Mouse (Mus musculus) gastrocnemius, postnatal 36 days (tissue): ENCODE measurements around the gene Stxbp3. TPM values are rescaled to one million over a fixed set of nuclear protein-coding genes. Genes with fewer than 3 reads are reported as not detected.

Source experiments
- DNase-seq, 2 experiments: peaks; one replicate each; pipeline ENCODE4 v3.0.0; 2022
- intact Hi-C: fragments of 180-260 bp; cut with DNase I; formaldehyde crosslinking; loops from one replicate; pipeline ENCODE4 v1.15.1; 2025
- total RNA-seq, 2 experiments: library from RNA; stranded (reverse); gene quantifications; 2 replicates each; pipeline ENCODE4 v1.2.3; 2021

Gene Stxbp3
- total RNA-seq, 2 experiments from 2014 or later = 25.3 to 26.7 TPM

GRCm38 (mm10) chr3:108830493-108830892, 9.8 kb downstream of the Stxbp3 start:
- intact Hi-C loops = no loop called here
- DNase-seq = peak; percentile 23 to 29

DNA sequence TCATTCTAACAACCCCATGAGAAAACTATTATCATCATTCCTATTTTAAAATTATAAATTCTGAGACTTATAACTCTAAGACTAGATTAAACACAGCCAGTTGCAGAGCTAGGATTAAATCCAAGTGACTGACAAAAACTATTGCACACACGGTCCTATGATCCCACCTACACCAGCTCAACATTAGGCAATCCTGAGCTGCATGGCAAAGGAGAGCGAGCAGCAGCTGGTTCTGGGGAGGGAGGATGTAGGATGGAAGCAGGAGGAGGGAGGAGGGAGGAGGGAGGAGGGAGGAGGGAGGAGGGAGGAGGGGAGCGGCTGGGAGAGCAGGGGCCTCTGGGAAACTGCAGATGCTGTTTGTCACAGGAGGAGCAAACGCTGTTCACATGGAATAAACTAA, 24.7 kb downstream of the Stxbp3 start:
- DNase-seq = no peak
- intact Hi-C loops = loop anchor here (5.0 kb wide), 1 partner anchor 1327 kb away; the partner anchor contains the start of gene Ntng1

- no peak for DNase-seq
- intact Hi-C loops = no loop called here
These were observed 29.5 kb downstream of the Stxbp3 start for GRCm38 (mm10) chr3:108810747-108811263.

- DNase-seq = no peak
- intact Hi-C loops = no loop called here
These were observed 34.7 kb downstream of the Stxbp3 start for GRCm38 (mm10) chr3:108805622-108806021.

DNA sequence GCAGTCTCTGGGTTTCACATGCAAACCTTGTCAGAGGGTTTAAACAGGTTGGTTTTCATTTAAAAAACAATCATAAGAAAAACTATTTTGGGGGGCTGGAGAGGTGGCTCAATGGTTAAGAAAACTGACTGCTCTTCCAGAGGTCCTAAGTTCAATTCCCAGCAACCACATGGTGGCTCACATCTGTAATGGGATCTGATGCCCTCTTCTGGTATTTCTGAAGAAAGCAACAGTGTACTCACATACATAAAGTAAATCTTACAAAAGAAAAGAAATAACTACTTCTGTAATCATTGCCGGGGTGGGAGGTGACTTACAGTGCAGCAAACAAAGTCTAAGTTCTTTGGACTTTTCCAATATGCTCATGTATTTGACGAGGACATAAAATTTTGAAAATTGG, 42.0 kb downstream of the Stxbp3 start:
- intact Hi-C loops = no loop called here
- no peak for DNase-seq

DNA sequence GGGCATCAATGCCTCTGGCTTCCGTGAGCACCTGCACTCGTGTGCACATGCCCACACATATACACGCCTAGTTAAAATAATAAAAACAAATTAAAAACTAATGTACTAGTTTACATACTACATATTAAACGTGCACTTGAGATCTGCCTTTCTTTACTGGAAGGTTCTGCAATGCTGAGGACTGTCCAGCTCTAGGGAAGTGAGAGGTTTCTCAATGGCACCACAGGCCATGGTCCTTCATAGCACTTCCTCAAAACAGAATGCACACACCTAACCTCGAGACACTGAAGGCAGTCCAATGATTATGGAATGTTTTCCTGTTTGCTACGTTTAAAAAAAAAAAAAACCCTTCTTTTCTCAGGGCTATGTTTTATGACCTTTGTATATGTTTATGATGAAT, 42.6 kb downstream of the Stxbp3 start:
- intact Hi-C loops = no loop called here
- DNase-seq = no peak

GRCm38 (mm10) chr3:108796386-108796785, 43.9 kb downstream of the Stxbp3 start:
- DNase-seq = no peak
- intact Hi-C loops = no loop called here

- intact Hi-C loops = no loop called here
- DNase-seq = no peak
These were observed 44.6 kb downstream of the Stxbp3 start for GRCm38 (mm10) chr3:108795554-108796299.

GRCm38 (mm10) chr3:108794780-108795179, 45.5 kb downstream of the Stxbp3 start:
- intact Hi-C loops = no loop called here
- no peak for DNase-seq

DNA sequence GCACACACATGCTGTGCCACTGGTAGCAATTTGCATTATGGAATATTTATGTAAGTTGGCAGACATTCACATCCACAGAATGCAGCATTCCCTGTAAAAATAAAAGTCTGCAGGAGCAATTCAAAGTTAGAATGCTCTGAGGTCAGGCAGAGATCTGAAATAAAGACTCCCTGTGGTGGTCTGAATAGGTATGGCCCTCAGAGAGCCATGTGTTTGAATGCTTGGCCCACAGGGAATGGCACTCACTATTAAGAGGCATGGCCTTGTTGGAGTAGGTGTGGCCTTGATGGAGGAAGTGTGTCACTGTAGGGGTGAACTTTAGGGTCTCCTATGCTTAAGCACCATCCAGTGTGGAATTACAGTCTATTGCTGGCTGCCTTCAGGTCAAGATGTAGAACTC, 47.9 kb downstream of the Stxbp3 start:
- no peak for DNase-seq
- intact Hi-C loops = no loop called here

GRCm38 (mm10) chr3:108791054-108791706, 49.1 kb downstream of the Stxbp3 start:
- intact Hi-C loops = no loop called here
- DNase-seq = no peak

GRCm38 (mm10) chr3:108790499-108790898, 49.8 kb downstream of the Stxbp3 start:
- intact Hi-C loops = no loop called here
- DNase-seq = no peak

- intact Hi-C loops = no loop called here
- DNase-seq = no peak
These were observed 51.0 kb downstream of the Stxbp3 start for GRCm38 (mm10) chr3:108789299-108789698.

DNA sequence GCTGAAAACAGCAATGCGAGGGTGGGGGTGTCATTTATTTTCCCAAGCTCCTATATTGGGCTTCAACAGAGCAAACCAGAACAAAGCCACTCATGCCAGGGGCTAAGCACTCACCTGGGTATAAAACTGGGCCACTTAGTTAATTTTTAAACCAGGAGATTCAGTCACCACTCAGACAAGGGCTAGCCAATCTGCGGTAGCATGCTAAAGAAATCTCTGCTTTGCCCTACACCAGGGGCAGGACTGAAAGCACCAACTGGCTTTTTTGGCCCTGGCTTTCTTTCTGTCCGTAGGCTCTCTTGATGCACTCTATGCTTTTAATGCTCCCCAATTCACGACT, 51.9 kb downstream of the Stxbp3 start:
- DNase-seq = no peak
- intact Hi-C loops = no loop called here

DNA sequence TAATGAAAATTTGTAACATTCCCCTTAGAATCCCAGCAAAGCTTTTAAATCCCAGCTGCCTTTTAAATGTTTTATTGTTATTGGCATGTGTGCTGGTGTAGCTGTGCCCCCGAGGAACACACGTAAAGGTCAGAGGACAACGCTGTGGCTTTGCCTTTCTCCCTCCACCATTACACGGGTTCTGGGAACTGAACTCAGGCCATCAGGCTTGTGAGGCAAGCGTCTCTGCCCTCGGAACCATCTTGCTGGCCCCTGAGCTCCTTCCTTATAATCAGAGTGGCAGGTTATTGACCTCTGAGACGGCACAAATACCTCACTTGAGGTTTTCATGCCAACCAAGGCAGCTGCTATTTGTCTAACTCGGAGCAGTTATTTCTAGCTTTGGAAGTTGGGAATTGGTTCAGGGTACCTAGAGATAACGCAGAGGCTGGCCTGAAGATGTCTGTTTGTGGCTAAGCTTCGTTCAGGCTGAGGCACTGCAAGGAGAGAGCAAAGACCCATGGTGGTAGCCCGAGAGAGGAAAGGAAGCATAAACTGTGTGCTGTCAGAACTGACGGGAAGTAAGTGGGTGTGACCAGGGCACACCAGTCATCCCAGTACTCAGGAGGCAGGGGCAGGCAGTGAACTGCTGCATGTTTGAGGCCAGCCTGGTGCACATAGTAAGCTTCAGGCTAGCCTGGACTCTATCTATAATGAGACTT, 52.4 kb downstream of the Stxbp3 start:
- no peak for DNase-seq
- intact Hi-C loops = no loop called here

DNA sequence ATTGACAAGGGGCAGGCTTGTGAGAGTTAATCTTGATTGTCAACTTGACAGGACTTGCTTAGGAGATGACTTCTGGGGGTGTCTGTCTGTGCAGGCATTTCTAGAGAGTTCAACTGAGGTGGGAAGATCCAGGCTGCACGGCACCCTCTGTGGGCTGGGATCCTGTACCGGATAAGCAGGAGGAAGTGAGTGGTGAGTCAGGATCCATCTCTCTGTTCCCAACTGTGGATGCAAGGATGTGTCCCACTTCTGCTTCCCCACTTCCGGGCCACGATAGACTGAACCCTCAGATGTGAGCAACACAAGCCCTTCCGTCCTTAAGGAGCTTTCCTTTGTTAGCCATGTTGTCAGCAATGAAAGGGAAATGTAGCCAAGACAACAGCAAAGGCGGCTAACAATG, 53.8 kb downstream of the Stxbp3 start:
- intact Hi-C loops = no loop called here
- no peak for DNase-seq

DNA sequence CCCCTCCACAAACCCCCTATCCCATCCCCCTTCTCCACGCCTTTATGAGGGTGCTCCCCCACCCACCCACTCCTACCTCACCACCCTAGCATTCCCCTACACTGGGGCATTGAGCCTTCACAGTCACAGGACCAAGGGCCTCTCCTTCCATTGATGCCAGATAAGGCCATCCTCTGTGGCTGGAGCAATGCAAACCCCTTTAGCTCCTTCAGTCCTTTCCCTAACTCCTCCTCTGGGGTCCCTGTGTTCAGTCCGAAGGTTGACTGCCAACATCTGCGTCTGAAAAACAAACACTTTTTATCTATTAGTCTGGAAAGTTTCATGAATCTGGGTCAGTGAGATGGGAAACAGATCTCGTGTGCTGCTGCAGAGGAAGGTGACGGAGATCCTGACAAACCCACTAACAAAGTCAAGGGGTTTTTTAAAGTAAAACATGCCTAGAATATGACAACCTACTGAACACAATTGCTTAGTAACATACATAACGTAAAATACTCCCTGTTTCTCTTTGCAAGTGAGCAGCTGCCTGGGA, 57.9 kb downstream of the Stxbp3 start:
- no peak for DNase-seq
- intact Hi-C loops = no loop called here

- DNase-seq = no peak
- intact Hi-C loops = no loop called here
These were observed 58.4 kb downstream of the Stxbp3 start for GRCm38 (mm10) chr3:108781884-108782270.

- no peak for DNase-seq
- intact Hi-C loops = no loop called here
These were observed 59.0 kb downstream of the Stxbp3 start for GRCm38 (mm10) chr3:108781238-108781883.

- DNase-seq = no peak
- intact Hi-C loops = no loop called here
These were observed 61.4 kb downstream of the Stxbp3 start for GRCm38 (mm10) chr3:108778761-108779540.
